Mouse (Mus musculus): ENCODE data around the gene Capn9. TPM values are rescaled to one million over a fixed set of nuclear protein-coding genes. Genes with fewer than 3 reads are reported as not detected.

The Capn9 gene
- total and polyA plus RNA-seq, 3 experiments = 0.10 TPM; not detected in 2

- H3K9me3 ChIP-seq (replicated peaks; ENCODE audit: low read length) = no peaks in the 10 kb centered on the region
- no peaks in the 10 kb centered on the region for H3K27me3 ChIP-seq (replicated peaks)
- DNase-seq (ENCODE audit: extremely low read depth) = no peak
- H3K9ac ChIP-seq (ENCODE audit: insufficient read depth, low read depth) = no peak overlapping the region
- TF ChIP-seq CHD2 (IDR thresholded peaks at IDR 0.05; ENCODE audit: low read length) = no peak
- no peak for TF ChIP-seq USF1 (IDR thresholded peaks at IDR 0.05; ENCODE audit: low read depth, low read length)
- TF ChIP-seq POLR2AphosphoS2 (IDR thresholded peaks at IDR 0.05; ENCODE audit: low read depth, low read length) = no peak
- TF ChIP-seq GABPA (IDR thresholded peaks at IDR 0.05; ENCODE audit: insufficient replicate concordance, low read depth, low read length) = no peak
- no peak for TF ChIP-seq MAZ (IDR thresholded peaks at IDR 0.05; ENCODE audit: low read depth, low read length)
- no peak overlapping the region for H3K27ac ChIP-seq (ENCODE audit: insufficient read depth, low read depth)
- H3K4me1 ChIP-seq (ENCODE audit: control insufficient read depth in 1 of 2, insufficient read depth in 2 of 2) = peaks cover 0 to 38% of the 10 kb centered on the region in 2 experiments; a peak in 2 of 4 replicates
- H3K36me3 ChIP-seq (replicated peaks in 1 of 2; ENCODE audit: control insufficient read depth in 1 of 2, insufficient read depth in 1 of 2, low read length in 1 of 2) = no peaks in the 10 kb centered on the region
- no peaks in the 10 kb centered on the region for H3K79me2 ChIP-seq (replicated peaks; ENCODE audit: control insufficient read depth, extremely low read depth, insufficient read depth, poor library complexity, severe bottlenecking)
- no peak overlapping the region for H3K4me3 ChIP-seq (replicated peaks in 1 of 3; ENCODE audit: low read depth in 2 of 3, low read length in 2 of 3, poor library complexity in 1 of 3)
- no peak overlapping the region for H3K4me2 ChIP-seq (ENCODE audit: insufficient read depth, low read depth, poor library complexity, severe bottlenecking)
- dilution Hi-C loops (cut with MboI; ENCODE audit: extremely low pct_ligation_motif_present, extremely low pct_unique_long_range_greater_than_20kb, low sequenced_read_pairs) = no loop called here
- in situ Hi-C loops (cut with MboI; ENCODE audit: low pct_ligation_motif_present, low pct_unique_long_range_greater_than_20kb, low sequenced_read_pairs) = loop anchor here (5.0 kb wide), 1 partner anchor 184 kb away; no protein-coding TSS in a partner anchor
These were observed 10.0 kb downstream of the Capn9 start for GRCm38 (mm10) chr8:124585718-124586425.

DNA sequence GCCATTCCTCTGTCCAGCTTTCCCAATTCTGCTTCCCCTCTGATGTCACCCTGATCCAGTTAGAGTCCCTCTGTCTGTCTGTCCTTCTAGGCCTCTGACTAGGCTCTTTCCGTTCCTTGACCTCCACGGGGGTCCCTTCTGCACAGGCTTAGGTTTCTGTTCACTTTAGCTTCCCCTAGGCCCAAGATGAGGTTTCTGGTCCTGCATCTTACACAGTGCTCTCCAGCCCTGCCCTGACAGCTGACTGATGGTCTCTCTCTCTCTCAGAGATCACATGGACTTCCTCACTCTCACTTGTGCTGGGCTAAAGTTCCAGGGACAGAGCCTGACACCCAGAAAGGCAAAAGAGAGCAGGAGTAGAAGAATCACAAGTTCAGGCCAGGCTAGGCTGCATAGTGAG is 10.6 kb downstream of the Capn9 start:
- Histone ChIP-seq H3K79me2 (replicated peaks; ENCODE audit: control insufficient read depth, extremely low read depth, insufficient read depth, poor library complexity, severe bottlenecking) (no peaks in the 10 kb centered on the region), H3K4me3 (replicated peaks in 1 of 3; ENCODE audit: low read depth in 2 of 3, low read length in 2 of 3, poor library complexity in 1 of 3) (no peak overlapping the region), H3K4me1 (ENCODE audit: control insufficient read depth in 1 of 2, insufficient read depth in 2 of 2) (peaks cover 0 to 38% of the 10 kb centered on the region in 2 experiments; a peak in 2 of 4 replicates), H3K27ac (ENCODE audit: insufficient read depth, low read depth) (no peak overlapping the region), H3K4me2 (ENCODE audit: insufficient read depth, low read depth, poor library complexity, severe bottlenecking) (no peak overlapping the region), H3K9ac (ENCODE audit: insufficient read depth, low read depth) (no peak overlapping the region), H3K27me3 (replicated peaks) (no peaks in the 10 kb centered on the region), H3K36me3 (replicated peaks in 1 of 2; ENCODE audit: control insufficient read depth in 1 of 2, insufficient read depth in 1 of 2, low read length in 1 of 2) (no peaks in the 10 kb centered on the region), H3K9me3 (replicated peaks; ENCODE audit: low read length) (no peaks in the 10 kb centered on the region)
- no peak for DNase-seq (ENCODE audit: extremely low read depth)
- in situ Hi-C loops (cut with MboI; ENCODE audit: low pct_ligation_motif_present, low pct_unique_long_range_greater_than_20kb, low sequenced_read_pairs) (loop anchor here (5.0 kb wide), 1 partner anchor 184 kb away; no protein-coding TSS in a partner anchor), dilution Hi-C loops (cut with MboI; ENCODE audit: extremely low pct_ligation_motif_present, extremely low pct_unique_long_range_greater_than_20kb, low sequenced_read_pairs) (no loop called here)
- TF ChIP-seq TBP (conservative IDR thresholded peaks at IDR 0.05; ENCODE audit: low read depth, low read length) (no peak), NRF1 (IDR thresholded peaks at IDR 0.05; ENCODE audit: low read depth, low read length) (no peak), ETS1 (conservative IDR thresholded peaks at IDR 0.05; ENCODE audit: low read depth, low read length) (no peak)

DNA sequence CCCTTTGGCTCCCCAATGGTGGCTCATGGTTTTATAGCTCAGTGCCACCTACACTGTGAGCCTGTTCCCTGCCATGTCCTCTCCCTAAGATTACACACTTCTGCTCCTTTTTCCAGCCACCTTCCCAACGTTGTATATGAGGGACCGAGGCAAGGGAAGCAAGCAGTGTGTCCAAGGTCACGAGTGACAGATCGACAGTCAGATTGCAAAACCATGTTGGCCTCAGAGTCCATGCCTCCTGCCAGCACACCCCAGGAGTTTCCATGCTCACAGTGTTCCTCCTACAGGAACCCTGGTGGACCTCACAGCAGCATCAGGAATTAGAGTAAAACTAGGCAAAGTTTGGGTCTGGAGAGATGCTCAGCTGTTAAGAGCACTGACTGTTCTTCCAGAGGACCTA is 13.5 kb downstream of the Capn9 start:
- Histone ChIP-seq H3K9me3 (replicated peaks; ENCODE audit: low read length) (no peaks in the 10 kb centered on the region), H3K36me3 (replicated peaks in 1 of 2; ENCODE audit: control insufficient read depth in 1 of 2, insufficient read depth in 1 of 2, low read length in 1 of 2) (no peaks in the 10 kb centered on the region), H3K4me1 (ENCODE audit: control insufficient read depth in 1 of 2, insufficient read depth in 2 of 2) (peaks cover 0 to 38% of the 10 kb centered on the region in 2 experiments; a peak in 2 of 4 replicates), H3K79me2 (replicated peaks; ENCODE audit: control insufficient read depth, extremely low read depth, insufficient read depth, poor library complexity, severe bottlenecking) (no peaks in the 10 kb centered on the region), H3K4me3 (replicated peaks in 1 of 3; ENCODE audit: low read depth in 2 of 3, low read length in 2 of 3, poor library complexity in 1 of 3) (no peak overlapping the region), H3K27me3 (replicated peaks) (no peaks in the 10 kb centered on the region), H3K4me2 (ENCODE audit: insufficient read depth, low read depth, poor library complexity, severe bottlenecking) (no peak overlapping the region), H3K9ac (ENCODE audit: insufficient read depth, low read depth) (no peak overlapping the region), H3K27ac (ENCODE audit: insufficient read depth, low read depth) (no peak overlapping the region)
- in situ Hi-C loops (cut with MboI; ENCODE audit: low pct_ligation_motif_present, low pct_unique_long_range_greater_than_20kb, low sequenced_read_pairs) (loop anchor here (5.0 kb wide), 1 partner anchor 187 kb away; no protein-coding TSS in a partner anchor), dilution Hi-C loops (cut with MboI; ENCODE audit: extremely low pct_ligation_motif_present, extremely low pct_unique_long_range_greater_than_20kb, low sequenced_read_pairs) (no loop called here)
- TF ChIP-seq CTCF (conservative IDR thresholded peaks at IDR 0.05 in 1 of 2, IDR thresholded peaks at IDR 0.05 in 1 of 2; ENCODE audit: low read depth in 2 of 2, low read length in 2 of 2) = no peak
- no peak for TF ChIP-seq CHD2 (IDR thresholded peaks at IDR 0.05; ENCODE audit: low read length)
- DNase-seq (ENCODE audit: extremely low read depth) = no peak

All from CH12.LX (cell line).